Mouse (Mus musculus): ENCODE measurements around the gene Vps4a. TPM values are rescaled to one million over a fixed set of nuclear protein-coding genes. Genes with fewer than 3 reads are reported as not detected.
A peak's percentile ranks its signal among the peaks of the same experiment; 100 is the strongest.

Vps4a gene
- total RNA-seq, 1 experiment = 24.1 TPM

- no peak overlapping the region for H3K9ac ChIP-seq (ENCODE audit: insufficient read depth, low read depth, low read length, poor library complexity, severe bottlenecking)
- H3K9me3 ChIP-seq (ENCODE audit: control insufficient read depth, insufficient read depth, low read depth, low read length) = no peaks in the 10 kb centered on the region
- TF ChIP-seq ZNF384 (IDR thresholded peaks at IDR 0.05; ENCODE audit: low read depth, low read length) = no peak
- TF ChIP-seq HCFC1 (IDR thresholded peaks at IDR 0.05; ENCODE audit: borderline replicate concordance, insufficient read depth, low read length) = no peak
- no peak for TF ChIP-seq CHD2 (IDR thresholded peaks at IDR 0.05; ENCODE audit: low read depth, low read length)
- TF ChIP-seq ZC3H11A (IDR thresholded peaks at IDR 0.05; ENCODE audit: borderline replicate concordance, low read depth, low read length) = no peak
- TF ChIP-seq MAFK (IDR thresholded peaks at IDR 0.05; ENCODE audit: insufficient read depth, low read depth, low read length) = no peak
- peaks cover 0 to 10% of the 10 kb centered on the region in 2 experiments; a peak in 2 of 4 replicates for H3K4me1 ChIP-seq (ENCODE audit: control insufficient read depth in 2 of 2, insufficient read depth in 2 of 2, low read length in 2 of 2, poor library complexity in 1 of 2)
- peaks cover 12% of the 10 kb centered on the region for H3K36me3 ChIP-seq (ENCODE audit: control insufficient read depth, insufficient read depth, low read length, poor library complexity, severe bottlenecking)
- H3K4me3 ChIP-seq (ENCODE audit: insufficient read depth in 1 of 2, low read depth in 1 of 2, low read length in 2 of 2, poor library complexity in 1 of 2, severe bottlenecking in 1 of 2) = no peak overlapping the region
- in situ Hi-C loops (cut with MboI; ENCODE audit: low sequenced_read_pairs in 2 of 2, unreplicated experiment in 2 of 2) = no loop called here
- DNase-seq (ENCODE audit: low read depth, low spot score) = no peak
- no peak overlapping the region for H3K27ac ChIP-seq (ENCODE audit: insufficient read depth, low read depth, low read length, poor library complexity, severe bottlenecking)
Measured at GRCm38 (mm10) chr8:107062613-107063012, 31.6 kb downstream of the Vps4a start.

GRCm38 (mm10) chr8:107065511-107066496, 34.8 kb downstream of the Vps4a start, which contains the start of gene Tmed6:
TSS of gene Tmed6 (minus strand) at chr8:107065644.
- in situ Hi-C loops (cut with MboI; ENCODE audit: low sequenced_read_pairs in 2 of 2, unreplicated experiment in 2 of 2) = no loop called here

GRCm38 (mm10) chr8:107073706-107074105, 42.7 kb downstream of the Vps4a start:
- DNase-seq (ENCODE audit: low read depth, low spot score) = no peak
- H3K36me3 ChIP-seq (ENCODE audit: control insufficient read depth, insufficient read depth, low read length, poor library complexity, severe bottlenecking) = peaks cover 25% of the 10 kb centered on the region
- H3K27ac ChIP-seq (ENCODE audit: insufficient read depth, low read depth, low read length, poor library complexity, severe bottlenecking) = no peak overlapping the region
- no peak for TF ChIP-seq ZNF384 (IDR thresholded peaks at IDR 0.05; ENCODE audit: low read depth, low read length)
- no peak for TF ChIP-seq MAFK (IDR thresholded peaks at IDR 0.05; ENCODE audit: insufficient read depth, low read depth, low read length)
- no peak for TF ChIP-seq CHD2 (IDR thresholded peaks at IDR 0.05; ENCODE audit: low read depth, low read length)
- TF ChIP-seq HCFC1 (IDR thresholded peaks at IDR 0.05; ENCODE audit: borderline replicate concordance, insufficient read depth, low read length) = no peak
- no peak for TF ChIP-seq ZC3H11A (IDR thresholded peaks at IDR 0.05; ENCODE audit: borderline replicate concordance, low read depth, low read length)
- in situ Hi-C loops (cut with MboI; ENCODE audit: low sequenced_read_pairs in 2 of 2, unreplicated experiment in 2 of 2) = no loop called here
- peaks cover 6 to 17% of the 10 kb centered on the region in 2 experiments for H3K4me1 ChIP-seq (ENCODE audit: control insufficient read depth in 2 of 2, insufficient read depth in 2 of 2, low read length in 2 of 2, poor library complexity in 1 of 2)
- no peak overlapping the region for H3K4me3 ChIP-seq (ENCODE audit: insufficient read depth in 1 of 2, low read depth in 1 of 2, low read length in 2 of 2, poor library complexity in 1 of 2, severe bottlenecking in 1 of 2)
- no peaks in the 10 kb centered on the region for H3K9me3 ChIP-seq (ENCODE audit: control insufficient read depth, insufficient read depth, low read depth, low read length)
- H3K9ac ChIP-seq (ENCODE audit: insufficient read depth, low read depth, low read length, poor library complexity, severe bottlenecking) = no peak overlapping the region

More at GRCm38 (mm10) chr8:107065511-107066496, 34.8 kb downstream of the Vps4a start, which contains the start of gene Tmed6:
- Histone ChIP-seq H3K9me3 (ENCODE audit: control insufficient read depth, insufficient read depth, low read depth, low read length) (no peaks in the 10 kb centered on the region), H3K27ac (ENCODE audit: insufficient read depth, low read depth, low read length, poor library complexity, severe bottlenecking) (no peak within 1 kb of the TSS), H3K4me3 (ENCODE audit: insufficient read depth in 1 of 2, low read depth in 1 of 2, low read length in 2 of 2, poor library complexity in 1 of 2, severe bottlenecking in 1 of 2) (peak within 1 kb of the TSS in 1 of 2 experiments; percentile 30; a peak in 1 of 4 replicates), H3K36me3 (ENCODE audit: control insufficient read depth, insufficient read depth, low read length, poor library complexity, severe bottlenecking) (no peaks in the 10 kb centered on the region), H3K9ac (ENCODE audit: insufficient read depth, low read depth, low read length, poor library complexity, severe bottlenecking) (no peak within 1 kb of the TSS), H3K4me1 (ENCODE audit: control insufficient read depth in 2 of 2, insufficient read depth in 2 of 2, low read length in 2 of 2, poor library complexity in 1 of 2) (peaks cover 0 to 11% of the 10 kb centered on the region in 2 experiments; a peak in 2 of 4 replicates)
- peak; percentile 78 for DNase-seq (ENCODE audit: low read depth, low spot score)
- TF ChIP-seq MAFK (IDR thresholded peaks at IDR 0.05; ENCODE audit: insufficient read depth, low read depth, low read length) = no peak
- TF ChIP-seq HCFC1 (IDR thresholded peaks at IDR 0.05; ENCODE audit: borderline replicate concordance, insufficient read depth, low read length) = no peak
- no peak for TF ChIP-seq ZC3H11A (IDR thresholded peaks at IDR 0.05; ENCODE audit: borderline replicate concordance, low read depth, low read length)
- TF ChIP-seq CHD2 (IDR thresholded peaks at IDR 0.05; ENCODE audit: low read depth, low read length) = no peak
- no peak for TF ChIP-seq ZNF384 (IDR thresholded peaks at IDR 0.05; ENCODE audit: low read depth, low read length)

GRCm38 (mm10) chr8:107074128-107074527, 43.1 kb downstream of the Vps4a start:
- Histone ChIP-seq H3K36me3 (ENCODE audit: control insufficient read depth, insufficient read depth, low read length, poor library complexity, severe bottlenecking) (peaks cover 25% of the 10 kb centered on the region), H3K9ac (ENCODE audit: insufficient read depth, low read depth, low read length, poor library complexity, severe bottlenecking) (no peak overlapping the region), H3K4me3 (ENCODE audit: insufficient read depth in 1 of 2, low read depth in 1 of 2, low read length in 2 of 2, poor library complexity in 1 of 2, severe bottlenecking in 1 of 2) (no peak overlapping the region), H3K4me1 (ENCODE audit: control insufficient read depth in 2 of 2, insufficient read depth in 2 of 2, low read length in 2 of 2, poor library complexity in 1 of 2) (peaks cover 6 to 17% of the 10 kb centered on the region in 2 experiments), H3K9me3 (ENCODE audit: control insufficient read depth, insufficient read depth, low read depth, low read length) (no peaks in the 10 kb centered on the region), H3K27ac (ENCODE audit: insufficient read depth, low read depth, low read length, poor library complexity, severe bottlenecking) (no peak overlapping the region)
- in situ Hi-C loops (cut with MboI; ENCODE audit: low sequenced_read_pairs in 2 of 2, unreplicated experiment in 2 of 2) = no loop called here
- TF ChIP-seq HCFC1 (IDR thresholded peaks at IDR 0.05; ENCODE audit: borderline replicate concordance, insufficient read depth, low read length) (no peak), CHD2 (IDR thresholded peaks at IDR 0.05; ENCODE audit: low read depth, low read length) (no peak), ZNF384 (IDR thresholded peaks at IDR 0.05; ENCODE audit: low read depth, low read length) (no peak), MAFK (IDR thresholded peaks at IDR 0.05; ENCODE audit: insufficient read depth, low read depth, low read length) (no peak), ZC3H11A (IDR thresholded peaks at IDR 0.05; ENCODE audit: borderline replicate concordance, low read depth, low read length) (no peak)
- DNase-seq (ENCODE audit: low read depth, low spot score) = no peak
